Mouse (Mus musculus): Measurements from ENCODE around the gene Bcap31. TPM values are rescaled to one million over a fixed set of nuclear protein-coding genes. Genes with fewer than 3 reads are reported as not detected.

The Bcap31 gene
- polyA plus RNA-seq, 1 experiment: 207 TPM

- H3K4me3 ChIP-seq (ENCODE audit: insufficient read depth, low read length): no peak overlapping the region
- no peak overlapping the region for H3K27ac ChIP-seq (ENCODE audit: insufficient read depth, low read length)
- no peak for TF ChIP-seq POLR2A (IDR thresholded peaks at IDR 0.05; ENCODE audit: low read depth, low read length)
- TF ChIP-seq CTCF (IDR thresholded peaks at IDR 0.05; ENCODE audit: borderline replicate concordance, insufficient read depth, low read length): no peak
- H3K4me1 ChIP-seq (ENCODE audit: control insufficient read depth, insufficient read depth, low read length): no peaks in the 10 kb centered on the region
Observed at GRCm38 (mm10) chrX:73637415-73637814, 78.6 kb downstream of the Bcap31 start.

Other genes starting within 250 kb of the Bcap31 start
- gene Bgn, start 232.6 kb downstream of the Bcap31 start, polyA plus RNA-seq (2011; ENCODE audit: insufficient read length, low read depth, missing spikeins): 6,335 and 6,763 TPM in 2 replicates
- gene Atp2b3, start 213.1 kb downstream of the Bcap31 start, polyA plus RNA-seq (2011; ENCODE audit: insufficient read length, low read depth, missing spikeins): not detected in 2 replicates
- 4.3 and 5.3 TPM in 2 replicates for gene Dusp9, start 76.8 kb downstream of the Bcap31 start, polyA plus RNA-seq (2011; ENCODE audit: insufficient read length, low read depth, missing spikeins)
- 3.2 and 4.3 TPM in 2 replicates for gene Pnck, start 56.1 kb downstream of the Bcap31 start, polyA plus RNA-seq (2011; ENCODE audit: insufficient read length, low read depth, missing spikeins)
- gene Slc6a8, start 43.0 kb downstream of the Bcap31 start, polyA plus RNA-seq (2011; ENCODE audit: insufficient read length, low read depth, missing spikeins): 105 and 113 TPM in 2 replicates
- 12.3 and 14.7 TPM in 2 replicates for gene Abcd1, start 422 bp upstream of the Bcap31 start, polyA plus RNA-seq (2011; ENCODE audit: insufficient read length, low read depth, missing spikeins)
- gene Plxnb3, start 40.9 kb upstream of the Bcap31 start, polyA plus RNA-seq (2011; ENCODE audit: insufficient read length, low read depth, missing spikeins): 0.25 TPM in 1 of 2 replicates, not detected in the other
- gene Srpk3, start 58.2 kb upstream of the Bcap31 start, polyA plus RNA-seq (2011; ENCODE audit: insufficient read length, low read depth, missing spikeins): not detected in 2 replicates
- 94.8 and 115 TPM in 2 replicates for gene Idh3g, start 70.7 kb upstream of the Bcap31 start, polyA plus RNA-seq (2011; ENCODE audit: insufficient read length, low read depth, missing spikeins)
- 288 and 321 TPM in 2 replicates for gene Ssr4, start 70.9 kb upstream of the Bcap31 start, polyA plus RNA-seq (2011; ENCODE audit: insufficient read length, low read depth, missing spikeins)
- gene Pdzd4, start 108.8 kb upstream of the Bcap31 start, polyA plus RNA-seq (2011; ENCODE audit: insufficient read length, low read depth, missing spikeins): 5.6 and 8.9 TPM in 2 replicates
- not detected in 2 replicates for gene Avpr2, start 175.9 kb upstream of the Bcap31 start, polyA plus RNA-seq (2011; ENCODE audit: insufficient read length, low read depth, missing spikeins)
- 0.27 and 1.3 TPM in 2 replicates for gene L1cam, start 179.9 kb upstream of the Bcap31 start, polyA plus RNA-seq (2011; ENCODE audit: insufficient read length, low read depth, missing spikeins)
- 0.40 and 0.72 TPM in 2 replicates for gene Arhgap4, start 205.7 kb upstream of the Bcap31 start, polyA plus RNA-seq (2011; ENCODE audit: insufficient read length, low read depth, missing spikeins)
- 42.7 and 45.4 TPM in 2 replicates for gene Naa10, start 205.8 kb upstream of the Bcap31 start, polyA plus RNA-seq (2011; ENCODE audit: insufficient read length, low read depth, missing spikeins)
- 31.4 and 42.9 TPM in 2 replicates for gene Renbp, start 214.7 kb upstream of the Bcap31 start, polyA plus RNA-seq (2011; ENCODE audit: insufficient read length, low read depth, missing spikeins)